Mouse (Mus musculus): Measurements from ENCODE around the gene Olfr460. TPM values are rescaled to one million over a fixed set of nuclear protein-coding genes. Genes with fewer than 3 reads are reported as not detected.

The Olfr460 gene
- polyA plus RNA-seq, 1 experiment from 2014 or later, result not detected

- 19% methylated on average over 2 of the region's 2 CpGs for WGBS
- no peak overlapping the region for H3K27ac ChIP-seq
These were observed 48.7 kb downstream of the Olfr460 start for GRCm38 (mm10) chr6:40617965-40618364.

More at GRCm38 (mm10) chr6:40617965-40618364, 48.7 kb downstream of the Olfr460 start:
- no peaks in the 10 kb centered on the region for H3K9me3 ChIP-seq
- H3K4me2 ChIP-seq (replicated peaks), result no peak overlapping the region
- ATAC-seq (ENCODE audit: low FRiP score, low read depth), result 0 out of 2 replicates have a peak, but pooled peaks have one; percentile 59
- H3K9ac ChIP-seq, result no peak overlapping the region
- no peaks in the 10 kb centered on the region for H3K4me1 ChIP-seq
- no peaks in the 10 kb centered on the region for H3K36me3 ChIP-seq
- no peaks in the 10 kb centered on the region for H3K27me3 ChIP-seq
- no peak overlapping the region for H3K4me3 ChIP-seq

Other genes with a start within 250 kb of the Olfr460 start
- 46.9 and 50.2 TPM in 2 replicates for gene Agk, start 244.3 kb upstream of the Olfr460 start, polyA plus RNA-seq (2015; fragmentation: Nextera tagmentation; extraction: Ambion mirVana)
- 9.3 and 10.1 TPM in 2 replicates for gene E330009J07Rik, start 133.4 kb upstream of the Olfr460 start, polyA plus RNA-seq (2015; fragmentation: Nextera tagmentation; extraction: Ambion mirVana)
- gene Wee2, start 130.4 kb upstream of the Olfr460 start, polyA plus RNA-seq (2015; fragmentation: Nextera tagmentation; extraction: Ambion mirVana), result not detected in 2 replicates
- 180 and 194 TPM in 2 replicates for gene Ssbp1, start 98.1 kb upstream of the Olfr460 start, polyA plus RNA-seq (2015; fragmentation: Nextera tagmentation; extraction: Ambion mirVana)
- not detected in 2 replicates for gene Tas2r137, start 78.3 kb upstream of the Olfr460 start, polyA plus RNA-seq (2015; fragmentation: Nextera tagmentation; extraction: Ambion mirVana)
- not detected in 2 replicates for gene Tas2r108, start 76.0 kb upstream of the Olfr460 start, polyA plus RNA-seq (2015; fragmentation: Nextera tagmentation; extraction: Ambion mirVana)
- gene Prss37, start 50.0 kb upstream of the Olfr460 start, polyA plus RNA-seq (2015; fragmentation: Nextera tagmentation; extraction: Ambion mirVana), result not detected in 2 replicates
- gene Olfr461, start 14.4 kb upstream of the Olfr460 start, polyA plus RNA-seq (2015; fragmentation: Nextera tagmentation; extraction: Ambion mirVana), result 0.03 and 0.04 TPM in 2 replicates
- gene Clec5a, start 16.3 kb downstream of the Olfr460 start, polyA plus RNA-seq (2015; fragmentation: Nextera tagmentation; extraction: Ambion mirVana), result 1.2 TPM in 2 replicates
- not detected in 2 replicates for gene Tas2r138, start 43.8 kb downstream of the Olfr460 start, polyA plus RNA-seq (2015; fragmentation: Nextera tagmentation; extraction: Ambion mirVana)
- gene Mgam, start 59.3 kb downstream of the Olfr460 start, polyA plus RNA-seq (2015; fragmentation: Nextera tagmentation; extraction: Ambion mirVana), result 0.20 and 0.23 TPM in 2 replicates

Measured in limb, embryonic 13.5 days (tissue).